Mouse (Mus musculus): ENCODE results near the gene Slc25a28. TPM values are rescaled to one million over a fixed set of nuclear protein-coding genes. Genes with fewer than 3 reads are reported as not detected.

The Slc25a28 gene
- polyA plus RNA-seq (2014; fragmentation: Nextera tagmentation; extraction: Ambion mirVana), result 10.1 and 11.0 TPM in 2 replicates

GRCm38 (mm10) chr19:43674730-43675524, at the start of gene Slc25a28:
Gene Slc25a28, minus strand, starts transcription at chr19:43674881.
- no peaks in the 10 kb centered on the region for H3K27me3 ChIP-seq (ENCODE audit: control insufficient read depth, insufficient read depth, low read length)
- H3K9ac ChIP-seq (ENCODE audit: low read length), result peak within 1 kb of the TSS; percentile 84
- peak within 1 kb of the TSS; percentile 85 for H3K4me2 ChIP-seq (ENCODE audit: low read depth)
- H3K4me1 ChIP-seq (ENCODE audit: control insufficient read depth, insufficient read depth, low read length), result peaks cover 4% of the 10 kb centered on the region; the same call in 1 of the 2 replicates
- DNase-seq (ENCODE audit: low spot score) (peak; percentile 97), ATAC-seq (ENCODE audit: insufficient read depth, low FRiP score, low TSS enrichment) (peak; percentile 98)
- H3K9me3 ChIP-seq (ENCODE audit: control insufficient read depth, low read length), result no peaks in the 10 kb centered on the region
- no peaks in the 10 kb centered on the region for H3K36me3 ChIP-seq (ENCODE audit: control insufficient read depth, insufficient read depth, low read length)
- WGBS, result under 1% methylated on average over 76 of the region's 79 CpGs
- H3K4me3 ChIP-seq (ENCODE audit: low read depth, low read length), result peak within 1 kb of the TSS; percentile 87
- H3K27ac ChIP-seq (ENCODE audit: low read depth, low read length), result peak within 1 kb of the TSS; percentile 87

- Histone ChIP-seq H3K27ac (ENCODE audit: low read depth, low read length) (no peak overlapping the region), H3K4me2 (ENCODE audit: low read depth) (no peak overlapping the region), H3K9ac (ENCODE audit: low read length) (no peak overlapping the region), H3K9me3 (ENCODE audit: control insufficient read depth, low read length) (no peaks in the 10 kb centered on the region), H3K36me3 (ENCODE audit: control insufficient read depth, insufficient read depth, low read length) (peaks cover 6% of the 10 kb centered on the region; the same call in 1 of the 2 replicates), H3K4me1 (ENCODE audit: control insufficient read depth, insufficient read depth, low read length) (no peaks in the 10 kb centered on the region), H3K27me3 (ENCODE audit: control insufficient read depth, insufficient read depth, low read length) (no peaks in the 10 kb centered on the region), H3K4me3 (ENCODE audit: low read depth, low read length) (no peak overlapping the region)
- 89% methylated on average over 20 of the region's 20 CpGs for WGBS
- DNase-seq (ENCODE audit: low spot score) (no peak), ATAC-seq (ENCODE audit: insufficient read depth, low FRiP score, low TSS enrichment) (no peak)
Measured at GRCm38 (mm10) chr19:43724194-43724593, 49.5 kb upstream of the Slc25a28 start.

DNA sequence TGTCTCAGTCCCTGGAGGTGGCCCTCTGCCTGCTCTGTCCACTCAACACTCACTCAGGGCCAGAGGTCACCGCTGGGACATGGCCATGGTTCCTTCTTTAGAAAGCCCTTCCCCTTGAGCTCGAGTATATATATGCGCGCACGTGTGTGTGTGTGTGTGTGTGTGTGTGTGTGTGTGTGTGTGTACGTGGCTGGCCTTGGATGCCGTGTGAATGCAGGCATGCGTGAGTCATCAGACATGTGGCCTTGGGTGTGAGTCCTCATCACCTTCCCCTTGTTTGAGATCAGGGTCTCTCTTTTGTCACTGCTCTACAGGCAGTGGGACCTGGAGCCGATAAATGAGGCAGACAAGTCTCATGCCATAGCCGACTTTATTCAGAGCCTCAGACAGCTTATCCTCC, 48.8 kb upstream of the Slc25a28 start:
- DNase-seq (ENCODE audit: low spot score), result no peak
- H3K27me3 ChIP-seq (ENCODE audit: control insufficient read depth, insufficient read depth, low read length), result no peaks in the 10 kb centered on the region
- H3K4me2 ChIP-seq (ENCODE audit: low read depth), result no peak overlapping the region
- H3K27ac ChIP-seq (ENCODE audit: low read depth, low read length), result no peak overlapping the region
- peaks cover 6% of the 10 kb centered on the region; the same call in 1 of the 2 replicates for H3K36me3 ChIP-seq (ENCODE audit: control insufficient read depth, insufficient read depth, low read length)
- WGBS, result 91% methylated on average over 10 of the region's 10 CpGs
- no peak for ATAC-seq (ENCODE audit: insufficient read depth, low FRiP score, low TSS enrichment)
- H3K4me1 ChIP-seq (ENCODE audit: control insufficient read depth, insufficient read depth, low read length), result no peaks in the 10 kb centered on the region
- no peaks in the 10 kb centered on the region for H3K9me3 ChIP-seq (ENCODE audit: control insufficient read depth, low read length)
- H3K9ac ChIP-seq (ENCODE audit: low read length), result no peak overlapping the region
- no peak overlapping the region for H3K4me3 ChIP-seq (ENCODE audit: low read depth, low read length)

- Histone ChIP-seq H3K36me3 (ENCODE audit: control insufficient read depth, insufficient read depth, low read length) (peaks cover 6% of the 10 kb centered on the region; the same call in 1 of the 2 replicates), H3K27me3 (ENCODE audit: control insufficient read depth, insufficient read depth, low read length) (no peaks in the 10 kb centered on the region), H3K27ac (ENCODE audit: low read depth, low read length) (no peak overlapping the region), H3K4me2 (ENCODE audit: low read depth) (no peak overlapping the region), H3K9me3 (ENCODE audit: control insufficient read depth, low read length) (no peaks in the 10 kb centered on the region), H3K9ac (ENCODE audit: low read length) (no peak overlapping the region), H3K4me3 (ENCODE audit: low read depth, low read length) (no peak overlapping the region), H3K4me1 (ENCODE audit: control insufficient read depth, insufficient read depth, low read length) (no peaks in the 10 kb centered on the region)
- WGBS, result 85% methylated on average over 8 of the region's 8 CpGs
- ATAC-seq (ENCODE audit: insufficient read depth, low FRiP score, low TSS enrichment) (no peak), DNase-seq (ENCODE audit: low spot score) (no peak)
Measured at GRCm38 (mm10) chr19:43722891-43723290, 48.2 kb upstream of the Slc25a28 start.

DNA sequence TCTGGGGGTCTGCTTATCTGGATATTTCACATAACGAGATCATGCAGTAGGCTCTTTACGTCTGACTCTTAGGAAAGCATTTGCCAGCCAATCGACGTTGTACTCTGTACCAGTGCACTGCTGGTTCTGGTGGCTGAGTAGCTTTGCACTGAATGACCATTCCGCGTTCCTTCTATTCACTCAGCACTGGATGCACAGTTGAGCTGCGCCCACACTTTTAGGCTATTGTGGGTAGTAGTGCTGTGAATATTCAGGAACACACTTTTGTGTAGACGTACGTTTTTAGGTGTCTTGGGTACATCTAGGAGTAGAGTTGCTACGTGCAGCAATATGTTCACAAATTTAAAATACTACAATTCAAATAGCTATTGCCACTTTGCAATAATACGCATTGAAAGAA, 45.4 kb upstream of the Slc25a28 start:
- no peak overlapping the region for H3K4me2 ChIP-seq (ENCODE audit: low read depth)
- no peak overlapping the region for H3K4me3 ChIP-seq (ENCODE audit: low read depth, low read length)
- H3K9me3 ChIP-seq (ENCODE audit: control insufficient read depth, low read length), result no peaks in the 10 kb centered on the region
- peaks cover 2% of the 10 kb centered on the region; the same call in 1 of the 2 replicates for H3K36me3 ChIP-seq (ENCODE audit: control insufficient read depth, insufficient read depth, low read length)
- ATAC-seq (ENCODE audit: insufficient read depth, low FRiP score, low TSS enrichment) (no peak), DNase-seq (ENCODE audit: low spot score) (no peak)
- 92% methylated on average over 11 of the region's 11 CpGs for WGBS
- no peaks in the 10 kb centered on the region for H3K27me3 ChIP-seq (ENCODE audit: control insufficient read depth, insufficient read depth, low read length)
- H3K4me1 ChIP-seq (ENCODE audit: control insufficient read depth, insufficient read depth, low read length), result no peaks in the 10 kb centered on the region
- H3K9ac ChIP-seq (ENCODE audit: low read length), result no peak overlapping the region
- no peak overlapping the region for H3K27ac ChIP-seq (ENCODE audit: low read depth, low read length)

GRCm38 (mm10) chr19:43711971-43712370, 37.3 kb upstream of the Slc25a28 start:
- Histone ChIP-seq H3K9me3 (ENCODE audit: control insufficient read depth, low read length) (no peaks in the 10 kb centered on the region), H3K4me2 (ENCODE audit: low read depth) (no peak overlapping the region), H3K27ac (ENCODE audit: low read depth, low read length) (no peak overlapping the region), H3K36me3 (ENCODE audit: control insufficient read depth, insufficient read depth, low read length) (0 out of 2 replicates have a peak, but pooled peaks cover 2% of the 10 kb centered on the region), H3K4me3 (ENCODE audit: low read depth, low read length) (no peak overlapping the region), H3K9ac (ENCODE audit: low read length) (no peak overlapping the region), H3K27me3 (ENCODE audit: control insufficient read depth, insufficient read depth, low read length) (no peaks in the 10 kb centered on the region), H3K4me1 (ENCODE audit: control insufficient read depth, insufficient read depth, low read length) (no peaks in the 10 kb centered on the region)
- ATAC-seq (ENCODE audit: insufficient read depth, low FRiP score, low TSS enrichment), result no peak
- 71% methylated on average over 5 of the region's 5 CpGs for WGBS
- no peak for DNase-seq (ENCODE audit: low spot score)

DNA sequence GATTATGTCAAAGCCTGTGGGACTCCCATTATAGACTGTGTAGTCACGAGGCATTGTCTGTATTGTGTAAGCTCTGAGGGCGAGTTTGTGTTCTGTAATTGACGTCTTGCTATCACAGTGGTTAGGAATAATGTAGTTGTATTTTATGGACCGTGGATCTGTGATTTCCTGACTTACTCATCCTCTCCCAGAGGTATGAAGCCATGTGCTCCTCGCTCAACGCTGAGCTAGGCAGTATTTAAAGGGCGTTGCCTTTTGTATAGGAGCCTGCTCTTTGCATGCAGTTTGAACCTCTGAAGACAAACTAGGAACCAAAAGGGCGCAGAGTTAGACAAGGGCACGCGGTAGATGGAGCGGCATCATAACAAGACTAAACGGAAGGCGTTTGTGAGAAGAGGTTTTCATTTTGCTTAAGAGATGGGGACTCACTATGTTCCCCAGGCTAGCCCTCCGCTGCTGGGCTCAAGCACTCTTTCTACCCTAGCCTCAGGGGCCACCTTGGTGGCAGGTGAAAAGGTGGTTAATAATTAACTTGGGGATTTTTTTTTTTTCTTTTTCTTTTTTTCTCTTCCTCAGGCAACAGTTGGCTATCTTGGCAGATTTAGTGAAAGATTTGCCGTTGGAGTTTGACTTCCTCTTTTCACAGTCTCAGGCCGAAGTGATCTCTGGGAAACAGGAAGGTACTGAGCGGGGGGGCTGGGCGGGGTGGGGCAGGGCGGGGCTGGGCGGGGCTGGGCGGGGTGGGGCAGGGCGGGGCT, 36.7 kb upstream of the Slc25a28 start:
- WGBS, result 55% methylated on average over 22 of the region's 22 CpGs
- H3K9ac ChIP-seq (ENCODE audit: low read length), result no peak overlapping the region
- DNase-seq (ENCODE audit: low spot score) (no peak), ATAC-seq (ENCODE audit: insufficient read depth, low FRiP score, low TSS enrichment) (no peak)
- H3K4me2 ChIP-seq (ENCODE audit: low read depth), result no peak overlapping the region
- H3K9me3 ChIP-seq (ENCODE audit: control insufficient read depth, low read length), result no peaks in the 10 kb centered on the region
- 0 out of 2 replicates have a peak, but pooled peaks cover 2% of the 10 kb centered on the region for H3K36me3 ChIP-seq (ENCODE audit: control insufficient read depth, insufficient read depth, low read length)
- H3K27ac ChIP-seq (ENCODE audit: low read depth, low read length), result no peak overlapping the region
- no peak overlapping the region for H3K4me3 ChIP-seq (ENCODE audit: low read depth, low read length)
- H3K27me3 ChIP-seq (ENCODE audit: control insufficient read depth, insufficient read depth, low read length), result no peaks in the 10 kb centered on the region
- H3K4me1 ChIP-seq (ENCODE audit: control insufficient read depth, insufficient read depth, low read length), result no peaks in the 10 kb centered on the region

DNA sequence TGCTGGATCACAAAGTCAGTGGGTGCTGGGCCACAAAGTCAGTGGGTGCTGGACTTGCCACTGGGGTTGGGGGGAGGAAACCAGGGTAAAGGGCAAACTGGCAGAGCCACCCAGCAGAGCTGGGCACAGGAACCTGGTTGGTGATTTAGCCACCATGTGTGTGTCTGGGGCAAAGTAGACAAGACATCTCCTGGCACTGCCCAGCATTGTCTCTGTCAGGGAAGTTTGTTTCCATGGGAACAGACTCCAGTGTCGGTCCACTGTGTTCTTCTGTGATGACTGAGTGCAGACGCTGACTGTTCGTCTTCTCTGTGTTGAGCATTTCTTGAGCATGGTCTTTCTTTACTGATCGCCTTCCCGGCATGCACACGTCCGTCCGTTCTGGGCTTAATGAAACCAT, 34.6 kb upstream of the Slc25a28 start:
- H3K4me1 ChIP-seq (ENCODE audit: control insufficient read depth, insufficient read depth, low read length), result no peaks in the 10 kb centered on the region
- ATAC-seq (ENCODE audit: insufficient read depth, low FRiP score, low TSS enrichment), result no peak
- H3K4me3 ChIP-seq (ENCODE audit: low read depth, low read length), result no peak overlapping the region
- H3K27ac ChIP-seq (ENCODE audit: low read depth, low read length), result no peak overlapping the region
- no peaks in the 10 kb centered on the region for H3K9me3 ChIP-seq (ENCODE audit: control insufficient read depth, low read length)
- no peak overlapping the region for H3K4me2 ChIP-seq (ENCODE audit: low read depth)
- no peak overlapping the region for H3K9ac ChIP-seq (ENCODE audit: low read length)
- peaks cover 2% of the 10 kb centered on the region; the same call in 1 of the 2 replicates for H3K36me3 ChIP-seq (ENCODE audit: control insufficient read depth, insufficient read depth, low read length)
- DNase-seq (ENCODE audit: low spot score), result no peak
- WGBS, result 78% methylated on average over 8 of the region's 8 CpGs
- H3K27me3 ChIP-seq (ENCODE audit: control insufficient read depth, insufficient read depth, low read length), result no peaks in the 10 kb centered on the region

Measured in neural tube, embryonic 11.5 days (tissue).